Mouse (Mus musculus) liver, embryonic 13.5 days (tissue): ENCODE data around the gene Syn3. TPM values are rescaled to one million over a fixed set of nuclear protein-coding genes. Genes with fewer than 3 reads are reported as not detected.

Source experiments
- ATAC-seq: fragments of 200-750 bp; cut with Nextera tagmentation; 2 replicates; pipeline ENCODE4 v1.8.0; 2017; ENCODE audit warnings: low read depth, mild to moderate bottlenecking, moderate number of reproducible peaks, moderate library complexity
- DNase-seq: peaks from one replicate; pipeline ENCODE4 v3.0.0; 2022
- H3K27ac ChIP-seq: fragments of 300-500 bp; sonication (generic); 2 replicates; pipeline ENCODE4 v1.5.1; 2015; ENCODE audit warnings: moderate library complexity, mild to moderate bottlenecking, inconsistent platforms
- H3K27me3 ChIP-seq: fragments of 300-500 bp; sonication (generic); 2 replicates; pipeline ENCODE4 v1.6.1; 2015; ENCODE audit warnings: mild to moderate bottlenecking, inconsistent platforms
- H3K36me3 ChIP-seq: fragments of 300-500 bp; sonication (generic); 2 replicates; pipeline ENCODE4 v1.6.1; 2015; ENCODE audit warnings: mild to moderate bottlenecking, inconsistent platforms
- H3K4me1 ChIP-seq: fragments of 300-500 bp; sonication (generic); replicated peaks from 2 replicates; pipeline ENCODE4 v1.6.1; 2015; ENCODE audit warnings: inconsistent platforms
- H3K4me2 ChIP-seq: fragments of 300-500 bp; sonication (generic); 2 replicates; pipeline ENCODE4 v1.6.1; 2015; ENCODE audit warnings: inconsistent platforms, mild to moderate bottlenecking, moderate library complexity
- H3K4me3 ChIP-seq: fragments of 300-500 bp; sonication (generic); replicated peaks from 2 replicates; pipeline ENCODE4 v1.5.1; 2015; ENCODE audit warnings: mild to moderate bottlenecking, inconsistent platforms
- H3K9ac ChIP-seq: fragments of 300-500 bp; sonication (generic); 2 replicates; pipeline ENCODE4 v1.6.1; 2015; ENCODE audit warnings: mild to moderate bottlenecking, inconsistent platforms
- H3K9me3 ChIP-seq: fragments of 300-500 bp; sonication (generic); replicated peaks from 2 replicates; pipeline ENCODE4 v1.6.1; 2016; ENCODE audit warnings: inconsistent platforms
- WGBS: fragments of 180-500 bp; shearing (Covaris S2); methylation state at CpG from one replicate; pipeline ENCODE4 v1.1.7; 2015; ENCODE audit not compliant: insufficient replicate concordance; 5-methylcytosine and 5-hydroxymethylcytosine counted together
- polyA plus RNA-seq: library from polyadenylated mRNA; unstranded; fragments of >200 nt; fragmentation: Nextera tagmentation; extraction: Ambion mirVana; gene quantifications from 2 replicates; pipeline ENCODE4 v1.2.1, GENCODE M21; 2015

Syn3 gene
- polyA plus RNA-seq, 1 experiment from 2014 or later, result 0.14 TPM

DNA sequence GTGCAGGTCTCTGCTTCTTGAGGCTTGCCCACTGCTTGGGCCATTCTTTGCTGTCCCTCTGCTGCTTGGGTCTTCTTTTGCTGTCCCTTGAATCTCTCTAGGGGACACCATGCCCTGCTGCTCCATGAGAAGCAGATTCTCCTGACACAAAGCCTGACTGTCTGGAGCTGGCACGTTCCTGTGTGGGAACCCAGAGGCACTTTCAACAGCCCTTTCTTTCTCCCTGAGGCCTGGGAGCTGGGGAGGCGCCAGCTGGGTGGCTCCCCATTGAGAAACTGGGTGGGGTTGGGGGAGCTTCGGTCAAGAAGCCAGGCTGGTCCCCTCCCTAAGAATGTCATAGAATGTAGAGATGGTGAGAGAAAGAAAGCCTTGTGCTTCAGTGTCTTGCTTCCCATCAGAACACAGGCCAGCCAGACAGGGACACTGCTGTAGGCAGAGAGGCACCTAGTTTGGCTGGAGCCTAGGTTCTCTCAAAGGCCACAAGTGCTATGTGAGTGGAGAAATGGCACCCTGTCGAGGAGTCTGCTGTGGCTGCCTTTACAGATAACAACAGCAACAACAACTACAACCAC, 304.7 kb downstream of the Syn3 start:
- no peak overlapping the region for H3K4me3 ChIP-seq
- no peak overlapping the region for H3K27ac ChIP-seq
- ATAC-seq (no peak), DNase-seq (no peak)
- no peak overlapping the region for H3K4me2 ChIP-seq
- WGBS, result 45% methylated on average over 4 of the region's 4 CpGs
- no peak overlapping the region for H3K9ac ChIP-seq
- no peaks in the 10 kb centered on the region for H3K36me3 ChIP-seq
- no peaks in the 10 kb centered on the region for H3K9me3 ChIP-seq
- H3K4me1 ChIP-seq, result no peaks in the 10 kb centered on the region
- H3K27me3 ChIP-seq, result no peaks in the 10 kb centered on the region

DNA sequence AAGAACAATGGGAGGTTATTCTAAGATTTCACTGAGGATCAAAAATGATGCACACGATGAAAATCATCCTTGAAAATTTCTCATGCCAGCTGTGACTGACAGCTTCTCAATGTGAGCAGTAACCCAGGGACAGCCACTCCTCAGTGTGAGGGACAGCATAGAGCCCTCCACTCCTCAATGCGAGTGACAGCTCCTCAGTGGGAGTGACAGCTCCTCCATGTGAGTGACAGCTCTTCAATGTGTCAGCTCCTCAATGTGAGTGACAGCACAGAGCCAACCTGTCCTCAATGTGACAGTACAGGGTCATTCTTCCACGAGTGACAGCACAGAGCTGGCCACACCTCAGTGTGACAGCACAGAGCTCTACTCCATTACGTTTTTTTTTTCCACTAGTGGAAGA, 310.1 kb downstream of the Syn3 start:
- Histone ChIP-seq H3K4me2 (no peak overlapping the region), H3K36me3 (no peaks in the 10 kb centered on the region), H3K9me3 (no peaks in the 10 kb centered on the region), H3K4me3 (no peak overlapping the region), H3K4me1 (no peaks in the 10 kb centered on the region), H3K9ac (no peak overlapping the region), H3K27ac (no peak overlapping the region), H3K27me3 (no peaks in the 10 kb centered on the region)
- 55% methylated on average over 4 of the region's 4 CpGs for whole genome bisulfite sequencing
- DNase-seq (no peak), ATAC-seq (no peak)

DNA sequence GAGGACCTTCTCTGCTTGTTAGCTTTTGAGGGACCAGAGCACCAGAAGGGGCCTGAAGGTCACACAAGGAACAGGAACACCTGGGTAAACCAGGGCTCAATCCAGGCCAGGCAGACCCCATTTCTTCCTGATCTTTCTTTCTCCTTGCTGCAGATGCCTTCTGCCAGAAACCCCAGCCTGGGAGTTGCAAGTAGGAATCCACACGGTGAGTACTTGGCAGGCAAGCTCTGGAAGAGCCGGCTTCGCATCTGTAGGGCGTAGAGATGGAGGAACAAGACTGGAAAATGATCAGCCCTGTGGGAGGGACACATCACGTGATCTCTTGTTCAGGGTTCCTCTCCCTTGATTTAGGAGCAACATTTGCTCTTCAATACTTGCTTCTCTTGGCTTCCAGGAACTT, 310.8 kb downstream of the Syn3 start:
- no peak overlapping the region for H3K9ac ChIP-seq
- no peak overlapping the region for H3K4me2 ChIP-seq
- no peak overlapping the region for H3K4me3 ChIP-seq
- DNase-seq (no peak), ATAC-seq (no peak)
- H3K9me3 ChIP-seq, result no peaks in the 10 kb centered on the region
- 54% methylated on average over 5 of the region's 5 CpGs for WGBS
- no peaks in the 10 kb centered on the region for H3K4me1 ChIP-seq
- H3K36me3 ChIP-seq, result no peaks in the 10 kb centered on the region
- H3K27me3 ChIP-seq, result no peaks in the 10 kb centered on the region
- no peak overlapping the region for H3K27ac ChIP-seq

GRCm38 (mm10) chr10:86183148-86183885, 315.4 kb downstream of the Syn3 start:
- Histone ChIP-seq H3K9me3 (no peaks in the 10 kb centered on the region), H3K4me2 (no peak overlapping the region), H3K4me3 (no peak overlapping the region), H3K27me3 (no peaks in the 10 kb centered on the region), H3K27ac (no peak overlapping the region), H3K9ac (no peak overlapping the region), H3K4me1 (no peaks in the 10 kb centered on the region), H3K36me3 (no peaks in the 10 kb centered on the region)
- ATAC-seq, result no peak
- 35% methylated on average over 8 of the region's 8 CpGs for WGBS
- no peak for DNase-seq

GRCm38 (mm10) chr10:86182183-86182805, 316.4 kb downstream of the Syn3 start:
- H3K27me3 ChIP-seq, result no peaks in the 10 kb centered on the region
- no peak overlapping the region for H3K9ac ChIP-seq
- no peak overlapping the region for H3K27ac ChIP-seq
- no peaks in the 10 kb centered on the region for H3K4me1 ChIP-seq
- WGBS, result 47% methylated on average over 3 of the region's 3 CpGs
- no peak for ATAC-seq
- no peaks in the 10 kb centered on the region for H3K36me3 ChIP-seq
- no peaks in the 10 kb centered on the region for H3K9me3 ChIP-seq
- no peak overlapping the region for H3K4me3 ChIP-seq
- peak; percentile 18 for DNase-seq
- no peak overlapping the region for H3K4me2 ChIP-seq

DNA sequence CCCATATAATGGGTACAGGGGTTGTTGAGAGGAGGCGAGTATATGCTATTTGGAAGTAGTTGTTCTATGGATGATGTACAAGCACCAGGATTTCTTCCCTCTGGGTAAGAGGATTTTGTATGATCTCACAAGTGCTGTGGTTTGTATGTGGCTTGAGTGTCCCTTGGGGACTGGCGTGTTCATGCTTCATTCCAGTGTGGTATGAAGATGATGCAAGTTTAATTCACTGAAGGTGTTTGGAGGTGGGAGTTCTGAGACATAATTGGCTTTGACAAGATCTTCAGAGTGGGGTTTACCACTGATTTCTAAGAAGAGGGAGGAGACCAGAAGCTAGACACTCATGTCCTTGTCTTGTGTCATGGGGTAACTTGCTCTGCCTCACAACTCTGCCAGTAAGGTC, 322.3 kb downstream of the Syn3 start:
- Histone ChIP-seq H3K27ac (no peak overlapping the region), H3K9me3 (no peaks in the 10 kb centered on the region), H3K36me3 (no peaks in the 10 kb centered on the region), H3K9ac (no peak overlapping the region), H3K4me1 (no peaks in the 10 kb centered on the region), H3K4me3 (no peak overlapping the region), H3K27me3 (no peaks in the 10 kb centered on the region), H3K4me2 (no peak overlapping the region)
- no peak for ATAC-seq
- 61% methylated on average over 2 of the region's 2 CpGs for WGBS
- DNase-seq, result no peak

DNA sequence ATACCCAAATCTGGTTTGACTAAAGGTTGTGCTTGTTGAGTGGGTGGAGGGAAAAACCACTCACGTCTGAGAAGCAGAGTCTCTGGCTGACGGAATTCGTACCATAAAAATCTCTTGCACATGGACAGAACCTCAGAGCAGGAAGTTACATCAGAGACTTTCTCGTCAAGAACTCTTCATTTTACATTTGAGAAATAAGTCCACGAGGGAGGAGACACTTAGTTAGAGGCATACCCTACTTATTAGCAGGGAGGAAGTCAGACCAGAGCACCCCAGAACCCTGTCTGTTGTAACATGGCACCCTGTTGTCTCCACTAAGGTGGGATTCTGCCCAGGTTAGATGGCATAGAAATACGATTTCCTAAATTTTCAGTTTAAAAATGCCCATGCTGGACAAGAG, 324.7 kb downstream of the Syn3 start:
- no peak overlapping the region for H3K9ac ChIP-seq
- no peaks in the 10 kb centered on the region for H3K4me1 ChIP-seq
- H3K4me2 ChIP-seq, result no peak overlapping the region
- no peak for ATAC-seq
- H3K4me3 ChIP-seq, result no peak overlapping the region
- H3K9me3 ChIP-seq, result no peaks in the 10 kb centered on the region
- 42% methylated on average over 6 of the region's 6 CpGs for WGBS
- DNase-seq, result no peak
- no peak overlapping the region for H3K27ac ChIP-seq
- no peaks in the 10 kb centered on the region for H3K36me3 ChIP-seq
- no peaks in the 10 kb centered on the region for H3K27me3 ChIP-seq

DNA sequence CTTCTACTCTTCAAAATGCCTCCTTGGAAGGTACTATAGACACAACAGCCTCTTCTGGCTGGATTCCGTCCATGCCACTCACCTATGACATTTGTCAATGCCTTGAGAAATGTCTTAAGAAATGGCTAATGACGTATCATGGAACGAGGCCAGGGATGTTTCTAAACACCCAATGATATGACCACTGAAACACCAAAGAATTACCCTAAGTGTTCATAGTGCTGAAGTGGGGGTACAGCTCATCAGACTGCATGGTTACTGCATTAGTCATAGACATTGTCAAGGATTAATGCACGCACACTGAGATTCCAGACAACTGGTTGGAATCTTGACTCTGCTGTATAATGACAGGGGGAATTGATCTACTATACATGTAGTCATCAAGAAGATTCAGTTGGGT, 325.4 kb downstream of the Syn3 start:
- Histone ChIP-seq H3K27me3 (no peaks in the 10 kb centered on the region), H3K9ac (no peak overlapping the region), H3K4me1 (no peaks in the 10 kb centered on the region), H3K4me2 (no peak overlapping the region), H3K4me3 (no peak overlapping the region), H3K9me3 (no peaks in the 10 kb centered on the region), H3K36me3 (no peaks in the 10 kb centered on the region), H3K27ac (no peak overlapping the region)
- ATAC-seq, result no peak
- 67% methylated on average over 4 of the region's 4 CpGs for WGBS
- DNase-seq, result no peak

DNA sequence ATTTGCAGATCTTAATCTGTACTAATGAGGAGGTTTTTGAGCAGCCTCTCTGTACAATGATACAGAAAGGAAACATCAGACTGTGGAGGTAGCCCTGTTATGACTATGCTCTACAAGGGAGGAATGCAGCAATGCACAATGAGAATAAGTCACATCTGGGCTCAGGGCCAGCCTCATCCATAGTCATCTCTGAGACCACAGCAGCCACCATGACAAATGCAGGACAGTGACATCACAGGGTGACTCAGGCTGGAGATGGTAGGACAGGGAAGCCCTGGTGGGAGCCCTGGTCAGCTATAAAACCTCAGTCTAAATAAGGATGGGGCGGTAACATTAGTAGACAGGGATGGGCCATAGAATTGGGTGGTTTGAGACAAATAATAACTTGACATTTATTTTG, 327.4 kb downstream of the Syn3 start:
- peaks cover 2% of the 10 kb centered on the region; the same call in 1 of the 2 replicates for H3K4me1 ChIP-seq
- no peak overlapping the region for H3K4me3 ChIP-seq
- H3K27ac ChIP-seq, result no peak overlapping the region
- ATAC-seq (no peak), DNase-seq (no peak)
- no peaks in the 10 kb centered on the region for H3K9me3 ChIP-seq
- no peaks in the 10 kb centered on the region for H3K36me3 ChIP-seq
- WGBS, result 80% methylated on average over 1 of the region's 1 CpGs
- no peaks in the 10 kb centered on the region for H3K27me3 ChIP-seq
- no peak overlapping the region for H3K4me2 ChIP-seq
- no peak overlapping the region for H3K9ac ChIP-seq

DNA sequence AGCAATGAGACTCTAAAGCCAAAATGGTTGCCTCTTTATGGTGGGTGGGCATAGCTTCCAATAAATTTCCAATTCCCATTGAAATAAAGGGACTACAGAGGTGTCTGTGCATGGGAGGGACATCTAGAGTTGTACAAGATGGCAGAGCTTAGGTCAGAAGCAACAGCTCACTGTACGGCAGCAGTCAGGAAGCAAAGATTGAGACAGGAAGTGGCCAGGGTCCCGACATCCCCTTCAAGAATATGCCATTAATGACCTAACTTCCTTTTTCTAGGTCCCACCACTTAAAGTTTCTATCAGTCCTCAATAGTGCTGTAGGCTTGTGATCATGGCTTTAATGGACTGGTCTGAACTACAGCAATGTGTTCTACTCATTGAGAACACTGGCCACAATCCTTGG, 330.6 kb downstream of the Syn3 start:
- Histone ChIP-seq H3K4me3 (no peak overlapping the region), H3K36me3 (no peaks in the 10 kb centered on the region), H3K9me3 (no peaks in the 10 kb centered on the region), H3K9ac (no peak overlapping the region), H3K4me1 (peaks cover 2% of the 10 kb centered on the region; the same call in 1 of the 2 replicates), H3K4me2 (no peak overlapping the region), H3K27me3 (no peaks in the 10 kb centered on the region), H3K27ac (no peak overlapping the region)
- DNase-seq (no peak), ATAC-seq (no peak)
- WGBS, result 24% methylated on average over 2 of the region's 2 CpGs

DNA sequence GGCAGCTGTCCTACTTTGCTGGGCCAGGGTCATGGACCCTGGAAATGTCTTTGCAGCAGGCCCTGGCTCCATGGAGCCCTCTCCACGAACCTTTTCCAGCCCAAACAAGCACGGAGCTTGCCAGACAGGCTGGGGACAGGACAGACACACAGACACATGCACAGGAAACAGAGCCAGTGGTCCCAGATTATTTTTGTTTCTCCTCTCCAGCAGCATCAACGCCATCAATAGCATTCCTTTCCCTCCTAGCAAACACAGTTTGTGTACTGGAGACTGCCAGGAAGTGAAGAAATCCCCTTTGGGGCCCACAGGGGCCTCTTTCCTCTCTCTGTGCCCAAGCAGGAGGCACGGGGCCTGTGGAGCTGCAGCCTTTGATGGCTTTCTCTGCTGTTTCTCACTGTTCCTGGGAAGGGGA, 331.8 kb downstream of the Syn3 start:
- ATAC-seq, result no peak

DNA sequence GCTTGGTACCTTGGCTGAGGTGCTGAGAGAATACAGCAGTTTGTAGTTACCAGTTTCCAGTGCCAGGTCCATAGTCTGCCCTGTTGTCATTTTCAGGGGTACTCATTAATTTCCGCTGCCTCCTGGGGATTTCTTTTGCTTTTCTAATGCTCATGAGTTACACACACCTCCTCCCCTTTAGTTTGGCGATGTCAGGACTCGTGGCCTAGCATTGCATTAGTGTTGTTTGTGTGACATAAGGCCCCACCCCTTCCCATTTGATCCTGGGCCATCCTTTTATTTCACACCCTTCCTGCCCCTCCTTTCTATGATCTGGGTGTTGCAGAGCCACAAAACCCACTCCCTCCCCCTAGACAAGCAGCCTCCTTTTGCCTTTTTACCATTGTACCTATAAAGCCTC, 334.6 kb downstream of the Syn3 start:
- WGBS, result 63% methylated on average over 3 of the region's 3 CpGs
- H3K9me3 ChIP-seq, result no peaks in the 10 kb centered on the region
- no peaks in the 10 kb centered on the region for H3K36me3 ChIP-seq
- no peaks in the 10 kb centered on the region for H3K27me3 ChIP-seq
- peaks cover 19% of the 10 kb centered on the region for H3K4me1 ChIP-seq
- no peak overlapping the region for H3K4me3 ChIP-seq
- no peak overlapping the region for H3K4me2 ChIP-seq
- no peak for DNase-seq
- ATAC-seq, result no peak
- no peak overlapping the region for H3K9ac ChIP-seq
- H3K27ac ChIP-seq, result no peak overlapping the region

More for the DNA sequence above, 331.8 kb downstream of the Syn3 start:
- 8% methylated on average over 4 of the region's 4 CpGs for WGBS
- Histone ChIP-seq H3K27ac (no peak overlapping the region), H3K4me1 (peaks cover 12% of the 10 kb centered on the region), H3K9ac (no peak overlapping the region), H3K9me3 (no peaks in the 10 kb centered on the region), H3K36me3 (no peaks in the 10 kb centered on the region), H3K4me3 (no peak overlapping the region), H3K4me2 (no peak overlapping the region), H3K27me3 (no peaks in the 10 kb centered on the region)
- DNase-seq, result no peak
